Mouse (Mus musculus) hindbrain, embryonic 10.5 days (tissue): ENCODE results near the gene Nuf2. TPM values are rescaled to one million over a fixed set of nuclear protein-coding genes. Genes with fewer than 3 reads are reported as not detected.

Source experiments
- polyA plus RNA-seq: library from polyadenylated mRNA; unstranded; fragments of >200 nt; fragmentation: Nextera tagmentation; extraction: Ambion mirVana; gene quantifications from 2 replicates; pipeline ENCODE4 v1.2.1, GENCODE M21; 2016

Nuf2 gene
- polyA plus RNA-seq, 1 experiment from 2014 or later, result 67.6 TPM

Other genes starting within 250 kb of the Nuf2 start
- gene Rgs5, start 124.0 kb upstream of the Nuf2 start, polyA plus RNA-seq, result 0.45 and 1.4 TPM in 2 replicates
- 14.9 and 25.3 TPM in 2 replicates for gene Rgs4, start 216.2 kb upstream of the Nuf2 start, polyA plus RNA-seq